Mouse (Mus musculus) cortical plate, adult 2 months (tissue): ENCODE measurements around the gene Nfat5.

ENCODE experiments used
- CTCF ChIP-seq: fragments of 200-500 bp; IDR thresholded peaks from 2 replicates; pipeline ENCODE4 v1.5.1; 2011; ENCODE audit warnings: mild to moderate bottlenecking, control low read depth, low read length; ENCODE audit not compliant: insufficient read depth; ENCODE audit errors: extremely low read depth
- POLR2A ChIP-seq: fragments of 200-500 bp; IDR thresholded peaks from 2 replicates; pipeline ENCODE4 v1.6.1; 2011; ENCODE audit warnings: mild to moderate bottlenecking, low read length, control low read depth; ENCODE audit not compliant: insufficient read depth; ENCODE audit errors: extremely low read depth

GRCm38 (mm10) chr8:107291171-107291601, 2.1 kb upstream of the Nfat5 start:
- TF ChIP-seq CTCF (no peak), POLR2A (no peak)
